Mouse (Mus musculus) small intestine, adult 2 months (tissue): ENCODE measurements around the gene Cav1.

Source experiments
- CTCF ChIP-seq: fragments of 200-500 bp; IDR thresholded peaks from 2 replicates; pipeline ENCODE4 v1.5.1; 2012; ENCODE audit warnings: low read depth, mild to moderate bottlenecking, control low read depth, inconsistent platforms, low read length, moderate library complexity, mixed read lengths; ENCODE audit not compliant: insufficient replicate concordance, insufficient read length; ENCODE audit errors: extremely low read depth
- POLR2A ChIP-seq: fragments of 200-500 bp; IDR thresholded peaks from 2 replicates; pipeline ENCODE4 v1.6.1; 2012; ENCODE audit warnings: low read depth, mild to moderate bottlenecking, control low read depth, inconsistent platforms, low read length, moderate library complexity

DNA sequence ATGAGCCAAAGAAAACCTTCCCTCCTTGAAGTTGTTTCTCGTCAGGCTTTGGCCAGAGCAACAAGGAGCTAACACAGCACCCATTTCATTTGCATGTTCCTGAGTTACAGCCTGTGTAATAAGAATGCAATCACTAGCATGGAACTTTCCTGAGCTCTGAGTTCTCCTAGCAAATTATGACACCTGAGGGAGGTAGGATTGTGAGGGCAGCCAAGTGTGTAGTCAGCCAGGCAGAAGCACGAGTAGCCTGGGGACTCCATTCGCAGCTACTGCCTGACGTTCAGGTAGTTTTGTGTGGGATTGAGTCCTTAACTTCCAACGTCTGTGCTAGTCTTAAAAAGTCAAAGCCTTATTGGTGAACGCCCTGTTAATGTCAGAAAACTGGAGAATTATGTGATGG lies 75.6 kb downstream of the Cav1 start:
- TF ChIP-seq CTCF, result no peak
- no peak for TF ChIP-seq POLR2A
